ENCODE assay signal across 9 mouse cellular contexts in the genomic region with DNA sequence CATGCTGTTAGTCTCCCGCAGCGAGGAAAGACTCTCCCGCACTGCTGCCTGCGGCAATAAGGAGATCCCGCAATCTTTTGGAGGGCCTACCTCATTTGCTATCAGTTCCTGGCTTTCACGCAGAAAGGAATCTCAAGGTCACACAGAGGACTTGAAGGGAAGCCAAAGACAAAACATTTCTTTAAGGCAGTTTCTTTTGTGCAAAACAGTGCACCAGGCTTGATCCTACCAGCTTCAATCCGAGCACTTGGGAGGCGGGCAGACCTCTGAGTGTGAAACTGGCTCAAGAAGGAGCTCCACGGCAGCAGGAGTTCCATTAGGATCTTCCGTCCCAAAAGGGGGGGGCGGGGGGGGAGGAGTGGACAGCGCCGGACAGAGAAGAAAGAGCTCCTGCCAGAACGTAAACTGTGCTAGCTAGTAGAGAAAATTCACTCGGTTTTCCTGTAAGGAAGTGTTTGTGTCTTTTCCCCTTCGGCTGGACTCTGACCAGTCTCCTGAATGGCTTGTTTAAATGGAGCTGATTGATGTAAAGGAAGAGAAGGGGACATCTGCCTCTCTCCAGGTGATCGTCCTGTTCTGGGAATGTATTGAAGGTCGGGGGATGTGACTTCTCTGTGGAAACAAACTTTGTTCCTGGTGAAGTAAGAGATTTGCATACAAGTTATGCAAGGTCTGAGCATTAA. TPM values are rescaled to one million over a fixed set of nuclear protein-coding genes. Genes with fewer than 3 reads are reported as not detected.
DNase-seq lines count a peak whose midpoint lies in the region; ATAC-seq lines count a peak whose summit lies in the region.
"Had no signal": no experiment of that assay in that cellular context is flagged by ENCODE, and none has a peak within 500 bp of the region (broad histone marks: within the 10 kb centered on the region; RNA-seq: fewer than 3 reads in every experiment).

No protein-coding gene starts in this region.

- peaks cover 17% of the 10 kb centered on the region for H3K4me1 ChIP-seq in heart, embryonic 12.5 days (replicated peaks)
- 0 out of 2 replicates have a peak, but pooled peaks cover 5% of the 10 kb centered on the region for H3K4me1 ChIP-seq in hindbrain, embryonic 11.5 days (replicated peaks; ENCODE audit: control insufficient read depth, insufficient read depth, low read length)
- peaks cover 22% of the 10 kb centered on the region for H3K4me1 ChIP-seq in midbrain, embryonic 12.5 days

- no peak for DNase-seq in heart, postnatal 25 days (ENCODE audit: low spot score)
- DNase-seq in Muller cell, postnatal 12 days (ENCODE audit: inconsistent ontology term): peak; percentile 30
- DNase-seq in hindbrain, embryonic 11.5 days (ENCODE audit: low spot score): peak; percentile 38
- DNase-seq in left cerebral cortex, adult 8-10 months (ENCODE audit: low spot score in 2 of 2): no peak
- DNase-seq in right cerebral cortex, adult 18-20 months: no peak

- peak overlapping the region; percentile 77 for H3K4me2 ChIP-seq in heart, embryonic 12.5 days
- H3K4me2 ChIP-seq in hindbrain, embryonic 11.5 days (replicated peaks; ENCODE audit: low read depth, low read length): peak overlapping the region; percentile 19; the same call in 1 of the 2 replicates
- peak overlapping the region; percentile 45 for H3K4me2 ChIP-seq in midbrain, embryonic 12.5 days (replicated peaks)

- no peaks in the 10 kb centered on the region for H3K27me3 ChIP-seq in heart, embryonic 12.5 days (replicated peaks)
- no peaks in the 10 kb centered on the region for H3K27me3 ChIP-seq in hindbrain, embryonic 11.5 days (ENCODE audit: control insufficient read depth, insufficient read depth, low read length)
- no peaks in the 10 kb centered on the region for H3K27me3 ChIP-seq in midbrain, embryonic 12.5 days

- H3K4me3 ChIP-seq in heart, embryonic 12.5 days: peak overlapping the region; percentile 42
- H3K4me3 ChIP-seq in hindbrain, embryonic 11.5 days (ENCODE audit: low read depth, low read length): no peak overlapping the region
- peak overlapping the region; percentile 18; the same call in 1 of the 2 replicates for H3K4me3 ChIP-seq in midbrain, embryonic 12.5 days

- ATAC-seq in heart, embryonic 12.5 days (ENCODE audit: insufficient number of reproducible peaks, low FRiP score): no peak
- no peak for ATAC-seq in hindbrain, embryonic 11.5 days (ENCODE audit: low FRiP score)
- ATAC-seq in midbrain, embryonic 12.5 days (ENCODE audit: low FRiP score, low read depth): no peak
- no peak for ATAC-seq in CD4-positive, CD25-positive, alpha-beta regulatory T cell, adult 4 months

- peak overlapping the region; percentile 34 for H3K27ac ChIP-seq in heart, embryonic 12.5 days (ENCODE audit: poor library complexity, severe bottlenecking)
- H3K27ac ChIP-seq in hindbrain, embryonic 11.5 days (ENCODE audit: low read depth, low read length): 0 out of 2 replicates have a peak overlapping the region, but pooled peaks have one; percentile 33
- H3K27ac ChIP-seq in midbrain, embryonic 12.5 days (replicated peaks): 0 out of 2 replicates have a peak overlapping the region, but pooled peaks have one; percentile 15

- H3K9me3 ChIP-seq in heart, embryonic 12.5 days (replicated peaks): no peaks in the 10 kb centered on the region
- H3K9me3 ChIP-seq in hindbrain, embryonic 11.5 days (ENCODE audit: control insufficient read depth, low read length): no peaks in the 10 kb centered on the region
- no peaks in the 10 kb centered on the region for H3K9me3 ChIP-seq in midbrain, embryonic 12.5 days
- H3K9me3 ChIP-seq: G1E had no signal

- intact Hi-C loops in heart, postnatal 25 days (cut with DNase I): no loop called here

- 5% methylated on average over 18 of the region's 18 CpGs for WGBS in heart, embryonic 12.5 days
- 8% methylated on average over 17 of the region's 18 CpGs for WGBS in hindbrain, embryonic 11.5 days
- 7% methylated on average over 18 of the region's 18 CpGs for WGBS in midbrain, embryonic 12.5 days

- H3K9ac ChIP-seq in heart, embryonic 12.5 days: peak overlapping the region; percentile 26
- peak overlapping the region; percentile 31; the same call in 1 of the 2 replicates for H3K9ac ChIP-seq in hindbrain, embryonic 11.5 days (ENCODE audit: low read depth, low read length)
- peak overlapping the region; percentile 31 for H3K9ac ChIP-seq in midbrain, embryonic 12.5 days (replicated peaks)

- H3K36me3 ChIP-seq in heart, embryonic 12.5 days: no peaks in the 10 kb centered on the region
- no peaks in the 10 kb centered on the region for H3K36me3 ChIP-seq in hindbrain, embryonic 11.5 days (ENCODE audit: control insufficient read depth, insufficient read depth, low read length)
- H3K36me3 ChIP-seq in midbrain, embryonic 12.5 days: no peaks in the 10 kb centered on the region
- H3K36me3 ChIP-seq: G1E had no signal

RNA-seq across cellular contexts. Expression of a gene that starts 3.5 kb away (rescaled TPM):
- 1.3 and 1.4 TPM in 2 replicates for polyA plus RNA-seq in heart, embryonic 12.5 days (2016; fragmentation: Nextera tagmentation; extraction: Ambion mirVana)
- total RNA-seq in heart, postnatal 25 days (2021): 1 to 10 TPM; 6.4 to 6.8 TPM
- polyA plus RNA-seq in hindbrain, embryonic 11.5 days (2014; fragmentation: Nextera tagmentation; extraction: Ambion mirVana): 2.2 and 2.9 TPM in 2 replicates
- 1.9 and 2.4 TPM in 2 replicates for polyA plus RNA-seq in midbrain, embryonic 12.5 days (2016; fragmentation: Nextera tagmentation; extraction: Ambion mirVana)
- not detected for polyA plus RNA-seq in CD4-positive, CD25-positive, alpha-beta regulatory T cell, adult 4 months (2017; shearing (Covaris generic))
- 10 to 100 TPM in 1 of 4 experiments, 1 to 10 TPM in 3; 6.0 to 11.4 (median 8.5) TPM for total RNA-seq in left cerebral cortex, adult 8-10 months (2022)

RNA-seq across cellular contexts. Expression of a gene that starts 3.7 kb away (rescaled TPM):
- 1.3 and 6.2 TPM in 2 replicates for polyA plus RNA-seq in heart, embryonic 12.5 days (2016; fragmentation: Nextera tagmentation; extraction: Ambion mirVana)
- under 1 TPM; 0.84 to 0.94 TPM for total RNA-seq in heart, postnatal 25 days (2021)
- polyA plus RNA-seq in hindbrain, embryonic 11.5 days (2014; fragmentation: Nextera tagmentation; extraction: Ambion mirVana): 1.4 and 8.5 TPM in 2 replicates
- 6.1 and 12.2 TPM in 2 replicates for polyA plus RNA-seq in midbrain, embryonic 12.5 days (2016; fragmentation: Nextera tagmentation; extraction: Ambion mirVana)
- polyA plus RNA-seq in CD4-positive, CD25-positive, alpha-beta regulatory T cell, adult 4 months (2017; shearing (Covaris generic)): 1 to 10 TPM in 1 of 2 experiments, not detected in 1; 8.0 TPM
- 1 to 10 TPM in 2 of 4 experiments, not detected in 2; 2.9 to 4.0 TPM for total RNA-seq in left cerebral cortex, adult 8-10 months (2022)

RNA-seq across cellular contexts. Expression of a gene that starts 7.6 kb away (rescaled TPM):
- 54.7 and 68.0 TPM in 2 replicates for polyA plus RNA-seq in heart, embryonic 12.5 days (2016; fragmentation: Nextera tagmentation; extraction: Ambion mirVana)
- total RNA-seq in heart, postnatal 25 days (2021): 10 to 100 TPM; 21.5 to 29.2 TPM
- 232 and 252 TPM in 2 replicates for polyA plus RNA-seq in hindbrain, embryonic 11.5 days (2014; fragmentation: Nextera tagmentation; extraction: Ambion mirVana)
- 155 and 164 TPM in 2 replicates for polyA plus RNA-seq in midbrain, embryonic 12.5 days (2016; fragmentation: Nextera tagmentation; extraction: Ambion mirVana)
- polyA plus RNA-seq in CD4-positive, CD25-positive, alpha-beta regulatory T cell, adult 4 months (2017; shearing (Covaris generic)): not detected
- total RNA-seq in left cerebral cortex, adult 8-10 months (2022): 10 to 100 TPM; 44.4 to 70.8 (median 54.9) TPM

RNA-seq across cellular contexts. Expression of a gene that starts 10.3 kb away (rescaled TPM):
- 12.4 and 12.5 TPM in 2 replicates for polyA plus RNA-seq in heart, embryonic 12.5 days (2016; fragmentation: Nextera tagmentation; extraction: Ambion mirVana)
- total RNA-seq in heart, postnatal 25 days (2021): 1 to 10 TPM; 8.0 to 9.9 TPM
- polyA plus RNA-seq in hindbrain, embryonic 11.5 days (2014; fragmentation: Nextera tagmentation; extraction: Ambion mirVana): 19.1 TPM in 2 replicates
- 30.4 and 37.6 TPM in 2 replicates for polyA plus RNA-seq in midbrain, embryonic 12.5 days (2016; fragmentation: Nextera tagmentation; extraction: Ambion mirVana)
- 1 to 10 TPM; 3.6 to 5.1 TPM for polyA plus RNA-seq in CD4-positive, CD25-positive, alpha-beta regulatory T cell, adult 4 months (2017; shearing (Covaris generic))
- 10 to 100 TPM in 2 of 4 experiments, 1 to 10 TPM in 2; 7.2 to 11.0 (median 10.2) TPM for total RNA-seq in left cerebral cortex, adult 8-10 months (2022)

RNA-seq across cellular contexts. Expression of a gene that starts 19.3 kb away (rescaled TPM):
- 8.4 and 12.7 TPM in 2 replicates for polyA plus RNA-seq in heart, embryonic 12.5 days (2016; fragmentation: Nextera tagmentation; extraction: Ambion mirVana)
- total RNA-seq in heart, postnatal 25 days (2021): 10 to 100 TPM; 35.4 to 36.4 TPM
- polyA plus RNA-seq in hindbrain, embryonic 11.5 days (2014; fragmentation: Nextera tagmentation; extraction: Ambion mirVana): 17.8 and 18.7 TPM in 2 replicates
- 18.5 and 23.3 TPM in 2 replicates for polyA plus RNA-seq in midbrain, embryonic 12.5 days (2016; fragmentation: Nextera tagmentation; extraction: Ambion mirVana)
- 1 to 10 TPM; 4.9 to 6.4 TPM for polyA plus RNA-seq in CD4-positive, CD25-positive, alpha-beta regulatory T cell, adult 4 months (2017; shearing (Covaris generic))
- total RNA-seq in left cerebral cortex, adult 8-10 months (2022): 10 to 100 TPM; 26.3 to 44.6 (median 31.8) TPM

Comparison
In these comparisons a context has a peak if more than half of its experiments do, and no peak if none do; other contexts are left out.
1. H3K4me2 ChIP-seq: peak in every context shown above with its lines; median percentile 77 in heart, embryonic 12.5 days; 45 in midbrain, embryonic 12.5 days; 19 in hindbrain, embryonic 11.5 days.
2. DNase-seq: peak in Muller cell, postnatal 12 days (single experiment) and hindbrain, embryonic 11.5 days (single experiment); none in heart, postnatal 25 days (single experiment), left cerebral cortex, adult 8-10 months (0 of 2) and right cerebral cortex, adult 18-20 months (single experiment).
3. RNA of a gene that starts 7.6 kb away (polyA plus RNA-seq): 232 to 252 TPM in hindbrain, embryonic 11.5 days, 155 to 164 TPM in midbrain, embryonic 12.5 days and 54.7 to 68.0 TPM in heart, embryonic 12.5 days; not detected in CD4-positive, CD25-positive, alpha-beta regulatory T cell, adult 4 months; every median in the first group is over 10 times any median in the second.
4. Peak in every context shown above with its lines, with median percentiles within 50 percentile points of each other: H3K27ac ChIP-seq and H3K9ac ChIP-seq.